Mouse (Mus musculus): ENCODE data around the gene Lmnb2.

DNA sequence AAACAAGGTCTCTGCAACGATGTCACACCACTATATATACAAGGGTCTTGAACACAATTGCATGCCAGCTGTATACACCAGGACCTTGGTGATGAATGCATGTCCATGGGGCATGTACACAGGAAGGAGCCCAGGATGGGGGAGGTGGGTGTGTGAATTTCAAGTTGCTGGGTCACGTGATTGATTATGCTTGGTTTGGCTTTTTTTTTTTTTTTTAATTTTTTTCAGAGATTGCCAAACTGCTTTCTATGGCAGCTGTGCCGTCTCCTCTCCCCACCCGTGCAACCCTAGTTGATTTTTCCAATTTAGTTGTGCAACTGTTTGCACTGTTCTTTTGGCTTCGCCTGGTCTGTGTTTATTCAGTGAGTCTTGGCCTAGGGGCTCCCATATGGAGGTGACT, 44.5 kb upstream of the Lmnb2 start:
- no peak for TF ChIP-seq POLR2A (IDR thresholded peaks at IDR 0.05; ENCODE audit: insufficient read depth, low read depth, low read length)
- no peak for TF ChIP-seq EP300 (IDR thresholded peaks at IDR 0.05; ENCODE audit: insufficient read depth, low read depth, low read length)
